Mouse (Mus musculus) Muller cell, postnatal 12 days (primary cell): ENCODE results near the gene Rpl41.
A peak's percentile ranks its signal among the peaks of the same experiment; 100 is the strongest.

Source experiments
- DNase-seq: peaks from one replicate; pipeline ENCODE4 v3.0.0-alpha.2; 2015; ENCODE audit errors: inconsistent ontology term

Gene Rpl41

GRCm38 (mm10) chr10:128548947-128549681 is at the start of gene Rpl41:
Rpl41 (minus strand) TSS chr10:128549305.
- peak; percentile 94 for DNase-seq

- no peak for DNase-seq
Measured at GRCm38 (mm10) chr10:128598476-128598875, 49.4 kb upstream of the Rpl41 start.

GRCm38 (mm10) chr10:128592797-128593196 is 43.7 kb upstream of the Rpl41 start:
- DNase-seq: no peak

- DNase-seq: no peak
Measured at GRCm38 (mm10) chr10:128591436-128591835, 42.3 kb upstream of the Rpl41 start.

- peak; percentile 64 for DNase-seq
Measured at GRCm38 (mm10) chr10:128590193-128590690, 41.1 kb upstream of the Rpl41 start.

- DNase-seq: peak; percentile 86
Measured at GRCm38 (mm10) chr10:128589464-128590192, 40.5 kb upstream of the Rpl41 start, which contains the start of gene Erbb3. Erbb3 (minus strand) TSS chr10:128589652.

- no peak for DNase-seq
Measured at GRCm38 (mm10) chr10:128588775-128589463, 39.8 kb upstream of the Rpl41 start.

- no peak for DNase-seq
Measured at GRCm38 (mm10) chr10:128588136-128588535, 39.0 kb upstream of the Rpl41 start.

GRCm38 (mm10) chr10:128587697-128588096 is 38.6 kb upstream of the Rpl41 start:
- no peak for DNase-seq

GRCm38 (mm10) chr10:128587120-128587519 is 38.0 kb upstream of the Rpl41 start:
- DNase-seq: no peak

GRCm38 (mm10) chr10:128586546-128586945 is 37.4 kb upstream of the Rpl41 start:
- DNase-seq: no peak

- DNase-seq: no peak
Measured at GRCm38 (mm10) chr10:128584386-128584785, 35.3 kb upstream of the Rpl41 start.

- peak; percentile 67 for DNase-seq
Measured at GRCm38 (mm10) chr10:128583644-128584043, 34.5 kb upstream of the Rpl41 start.

- no peak for DNase-seq
Measured at GRCm38 (mm10) chr10:128579731-128580130, 30.6 kb upstream of the Rpl41 start.

- DNase-seq: no peak
Measured at GRCm38 (mm10) chr10:128579298-128579697, 30.2 kb upstream of the Rpl41 start.

- DNase-seq: no peak
Measured at GRCm38 (mm10) chr10:128578330-128578729, 29.2 kb upstream of the Rpl41 start.

- no peak for DNase-seq
Measured at GRCm38 (mm10) chr10:128575063-128575462, 26.0 kb upstream of the Rpl41 start.

GRCm38 (mm10) chr10:128565788-128566531 is 16.9 kb upstream of the Rpl41 start, which contains the start of gene Pa2g4:
Pa2g4 (minus strand) TSS chr10:128565987.
- DNase-seq: peak; percentile 100

GRCm38 (mm10) chr10:128565206-128565787 is 16.2 kb upstream of the Rpl41 start:
- peak; percentile 20 for DNase-seq

- no peak for DNase-seq
Measured at GRCm38 (mm10) chr10:128563544-128563943, 14.4 kb upstream of the Rpl41 start.

- DNase-seq: no peak
Measured at GRCm38 (mm10) chr10:128556963-128557362, 7.9 kb upstream of the Rpl41 start.
